Mouse (Mus musculus) right cerebral cortex, postnatal 25 days (tissue): ENCODE measurements around the gene Lrrc8c.
A peak's percentile ranks its signal among the peaks of the same experiment; 100 is the strongest.

ENCODE experiments used
- DNase-seq: peaks from one replicate; pipeline ENCODE4 v3.0.0; 2022

Gene Lrrc8c

GRCm38 (mm10) chr5:105557777-105558240 is 38.6 kb downstream of the Lrrc8c start:
- peak; percentile 24 for DNase-seq

- DNase-seq = no peak
These were observed 39.3 kb downstream of the Lrrc8c start for GRCm38 (mm10) chr5:105558517-105558916.

GRCm38 (mm10) chr5:105561926-105562325 is 42.7 kb downstream of the Lrrc8c start:
- DNase-seq = no peak

- DNase-seq = no peak
These were observed 45.6 kb downstream of the Lrrc8c start for GRCm38 (mm10) chr5:105564761-105565160.

- no peak for DNase-seq
These were observed 46.6 kb downstream of the Lrrc8c start for GRCm38 (mm10) chr5:105565824-105566223.

GRCm38 (mm10) chr5:105566852-105567412 is 47.7 kb downstream of the Lrrc8c start:
- no peak for DNase-seq

GRCm38 (mm10) chr5:105568043-105568747 is 49.0 kb downstream of the Lrrc8c start:
- DNase-seq = no peak

- no peak for DNase-seq
These were observed 50.0 kb downstream of the Lrrc8c start for GRCm38 (mm10) chr5:105569168-105569567.

- DNase-seq = no peak
These were observed 53.0 kb downstream of the Lrrc8c start for GRCm38 (mm10) chr5:105572160-105572692.

GRCm38 (mm10) chr5:105572876-105573275 is 53.7 kb downstream of the Lrrc8c start:
- no peak for DNase-seq

GRCm38 (mm10) chr5:105574835-105575234 is 55.6 kb downstream of the Lrrc8c start:
- DNase-seq = no peak

GRCm38 (mm10) chr5:105575839-105576238 is 56.7 kb downstream of the Lrrc8c start:
- no peak for DNase-seq

- DNase-seq = no peak
These were observed 61.7 kb downstream of the Lrrc8c start for GRCm38 (mm10) chr5:105580909-105581308.

GRCm38 (mm10) chr5:105585929-105586328 is 66.7 kb downstream of the Lrrc8c start:
- DNase-seq = no peak

- DNase-seq = no peak
These were observed 67.5 kb downstream of the Lrrc8c start for GRCm38 (mm10) chr5:105586655-105587054.

- DNase-seq = no peak
These were observed 68.3 kb downstream of the Lrrc8c start for GRCm38 (mm10) chr5:105587471-105587870.

GRCm38 (mm10) chr5:105588683-105589082 is 69.5 kb downstream of the Lrrc8c start:
- DNase-seq = no peak

- no peak for DNase-seq
These were observed 69.9 kb downstream of the Lrrc8c start for GRCm38 (mm10) chr5:105589119-105589518.

- no peak for DNase-seq
These were observed 73.2 kb downstream of the Lrrc8c start for GRCm38 (mm10) chr5:105592396-105592795.

- DNase-seq = no peak
These were observed 74.4 kb downstream of the Lrrc8c start for GRCm38 (mm10) chr5:105593630-105594029.

GRCm38 (mm10) chr5:105598866-105599265 is 79.7 kb downstream of the Lrrc8c start:
- no peak for DNase-seq

GRCm38 (mm10) chr5:105599315-105599714 is 80.1 kb downstream of the Lrrc8c start:
- DNase-seq = no peak

GRCm38 (mm10) chr5:105600998-105601397 is 81.8 kb downstream of the Lrrc8c start:
- no peak for DNase-seq

GRCm38 (mm10) chr5:105602585-105602984 is 83.4 kb downstream of the Lrrc8c start:
- no peak for DNase-seq
